Mouse (Mus musculus) stomach, postnatal 0 days (tissue): ENCODE results near the gene Ap1s2. TPM values are rescaled to one million over a fixed set of nuclear protein-coding genes. Genes with fewer than 3 reads are reported as not detected.

Source experiments
- ATAC-seq: fragments of 200-750 bp; cut with Nextera tagmentation; 2 replicates; pipeline ENCODE4 v1.8.0; 2017; ENCODE audit not compliant: low FRiP score, low TSS enrichment
- DNase-seq: peaks from one replicate; pipeline ENCODE4 v3.0.0-alpha.2; 2016; ENCODE audit warnings: low spot score
- H3K27ac ChIP-seq: fragments of 300-500 bp; sonication (generic); replicated peaks from 2 replicates; pipeline ENCODE4 v1.5.1; 2014; ENCODE audit warnings: mild to moderate bottlenecking, control low read depth
- H3K27me3 ChIP-seq: fragments of 300-500 bp; sonication (generic); 2 replicates; pipeline ENCODE4 v1.6.1; 2014; ENCODE audit warnings: low read length; ENCODE audit not compliant: control insufficient read depth, insufficient read depth
- H3K36me3 ChIP-seq: fragments of 300-500 bp; sonication (generic); 2 replicates; pipeline ENCODE4 v1.6.1; 2014; ENCODE audit warnings: low read length, mixed read lengths; ENCODE audit not compliant: control insufficient read depth, insufficient read depth
- H3K4me1 ChIP-seq: fragments of 300-500 bp; sonication (generic); replicated peaks from 2 replicates; pipeline ENCODE4 v1.6.1; 2014; ENCODE audit warnings: antibody characterized with exemption; ENCODE audit not compliant: control insufficient read depth, insufficient read depth
- H3K4me2 ChIP-seq: fragments of 300-500 bp; sonication (generic); replicated peaks from 2 replicates; pipeline ENCODE4 v1.6.1; 2014; ENCODE audit warnings: low read depth, mild to moderate bottlenecking, control low read depth, moderate library complexity
- H3K4me3 ChIP-seq: fragments of 300-500 bp; sonication (generic); 2 replicates; pipeline ENCODE4 v1.5.1; 2014; ENCODE audit warnings: low read depth, low read length, control low read depth
- H3K9ac ChIP-seq: fragments of 300-500 bp; sonication (generic); 2 replicates; pipeline ENCODE4 v1.6.1; 2014; ENCODE audit warnings: mild to moderate bottlenecking, low read length, control low read depth, mixed read lengths
- H3K9me3 ChIP-seq: fragments of 300-500 bp; sonication (generic); 2 replicates; pipeline ENCODE4 v1.6.1; 2016; ENCODE audit warnings: low read length; ENCODE audit not compliant: control insufficient read depth
- CTCF ChIP-seq: IDR thresholded peaks from 2 replicates; pipeline ENCODE4 v1.5.1; 2016; ENCODE audit warnings: antibody characterized with exemption, low read depth, mild to moderate bottlenecking, moderate library complexity
- EP300 ChIP-seq: optimal IDR thresholded peaks from 2 replicates; pipeline ENCODE3; 2016; ENCODE audit warnings: antibody characterized with exemption
- WGBS: fragments of 180-500 bp; shearing (Covaris S2); extraction: QIAGEN DNeasy Blood & Tissue Kit; methylation state at CpG from one replicate; pipeline ENCODE4 v1.1.7; 2014; 5-methylcytosine and 5-hydroxymethylcytosine counted together
- polyA plus RNA-seq: library from polyadenylated mRNA; unstranded; fragments of >200 nt; fragmentation: Nextera tagmentation; extraction: Ambion mirVana; gene quantifications from 2 replicates; pipeline ENCODE4 v1.2.1, GENCODE M21; 2015

The Ap1s2 gene
- polyA plus RNA-seq, 1 experiment from 2014 or later = 9.7 TPM

DNA sequence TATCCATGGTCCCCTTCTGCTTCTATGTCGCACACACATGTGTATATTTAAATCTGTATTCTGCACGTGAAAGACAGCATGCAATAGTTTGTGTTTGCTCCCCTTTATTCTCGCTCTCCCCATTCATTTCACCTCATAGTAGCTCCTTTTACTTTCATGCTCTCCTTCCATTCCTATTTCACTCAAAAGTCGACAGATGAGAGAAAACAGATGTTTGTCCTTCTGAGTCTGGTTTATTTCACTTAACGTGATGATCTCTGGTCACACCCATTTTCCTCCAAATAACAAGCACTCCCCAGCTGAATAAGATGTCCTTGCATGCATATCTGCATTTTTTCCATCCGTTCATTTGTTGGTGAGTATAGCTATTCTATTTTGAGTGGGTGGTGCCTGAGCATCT is 29.8 kb upstream of the Ap1s2 start:
- no peak overlapping the region for H3K4me2 ChIP-seq
- no peak overlapping the region for H3K9ac ChIP-seq
- DNase-seq = no peak
- WGBS = 65% methylated on average over 6 of the region's 6 CpGs
- TF ChIP-seq CTCF (no peak), EP300 (no peak)
- H3K27me3 ChIP-seq = no peaks in the 10 kb centered on the region
- no peaks in the 10 kb centered on the region for H3K4me1 ChIP-seq
- no peaks in the 10 kb centered on the region for H3K36me3 ChIP-seq
- ATAC-seq = no peak
- H3K9me3 ChIP-seq = no peaks in the 10 kb centered on the region
- H3K27ac ChIP-seq = no peak overlapping the region
- H3K4me3 ChIP-seq = no peak overlapping the region

DNA sequence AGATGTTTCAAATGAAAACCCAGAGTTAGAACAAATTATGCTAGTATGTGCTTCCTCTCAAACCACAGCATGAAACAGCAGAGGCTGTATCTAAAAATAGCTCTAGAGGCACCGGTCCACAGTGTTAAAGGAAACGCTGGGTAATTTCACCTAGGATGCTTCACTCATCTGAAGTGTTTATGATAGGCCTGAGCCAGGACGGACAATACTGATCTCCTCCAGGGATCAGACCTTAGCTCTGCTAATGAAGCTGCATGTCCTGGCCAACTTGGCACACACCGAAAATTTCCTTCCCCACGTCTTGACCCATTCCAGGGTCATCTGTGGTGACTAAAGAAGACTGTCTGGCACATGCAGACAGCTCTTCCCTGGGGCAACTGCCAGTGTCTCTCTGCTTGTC is 29.4 kb upstream of the Ap1s2 start:
- H3K27me3 ChIP-seq = no peaks in the 10 kb centered on the region
- no peak overlapping the region for H3K27ac ChIP-seq
- WGBS = 47% methylated on average over 5 of the region's 5 CpGs

GRCm38 (mm10) chrX:163885539-163885981 is 23.3 kb upstream of the Ap1s2 start:
- Histone ChIP-seq H3K4me2 (no peak overlapping the region), H3K27ac (no peak overlapping the region), H3K9ac (no peak overlapping the region), H3K27me3 (no peaks in the 10 kb centered on the region), H3K9me3 (no peaks in the 10 kb centered on the region), H3K36me3 (no peaks in the 10 kb centered on the region), H3K4me1 (no peaks in the 10 kb centered on the region), H3K4me3 (no peak overlapping the region)
- DNase-seq = no peak
- 68% methylated on average over 4 of the region's 4 CpGs for WGBS
- TF ChIP-seq EP300 = no peak
- TF ChIP-seq CTCF = no peak
- no peak for ATAC-seq

More for the DNA sequence above, 29.4 kb upstream of the Ap1s2 start:
- Histone ChIP-seq H3K36me3 (no peaks in the 10 kb centered on the region), H3K4me3 (no peak overlapping the region), H3K4me2 (no peak overlapping the region), H3K9me3 (no peaks in the 10 kb centered on the region), H3K4me1 (no peaks in the 10 kb centered on the region), H3K9ac (no peak overlapping the region)
- no peak for TF ChIP-seq EP300
- DNase-seq = no peak
- ATAC-seq = no peak

GRCm38 (mm10) chrX:163897354-163897753 is 11.5 kb upstream of the Ap1s2 start:
- H3K9ac ChIP-seq = no peak overlapping the region
- no peak overlapping the region for H3K4me3 ChIP-seq
- TF ChIP-seq EP300 = no peak
- no peak for TF ChIP-seq CTCF
- 56% methylated on average over 1 of the region's 1 CpGs for WGBS
- H3K27me3 ChIP-seq = no peaks in the 10 kb centered on the region
- H3K4me1 ChIP-seq = no peaks in the 10 kb centered on the region
- H3K4me2 ChIP-seq = no peak overlapping the region
- no peak overlapping the region for H3K27ac ChIP-seq
- H3K36me3 ChIP-seq = no peaks in the 10 kb centered on the region
- DNase-seq (no peak), ATAC-seq (no peak)
- H3K9me3 ChIP-seq = no peaks in the 10 kb centered on the region

GRCm38 (mm10) chrX:163899431-163900020 is 9.3 kb upstream of the Ap1s2 start:
- H3K36me3 ChIP-seq = no peaks in the 10 kb centered on the region
- no peak for DNase-seq
- no peak overlapping the region for H3K4me2 ChIP-seq
- H3K9me3 ChIP-seq = no peaks in the 10 kb centered on the region
- no peaks in the 10 kb centered on the region for H3K4me1 ChIP-seq
- ATAC-seq = no peak
- no peak overlapping the region for H3K9ac ChIP-seq
- no peak overlapping the region for H3K4me3 ChIP-seq
- WGBS = 59% methylated on average over 5 of the region's 5 CpGs
- no peak for TF ChIP-seq EP300
- TF ChIP-seq CTCF = no peak
- no peak overlapping the region for H3K27ac ChIP-seq
- no peaks in the 10 kb centered on the region for H3K27me3 ChIP-seq

DNA sequence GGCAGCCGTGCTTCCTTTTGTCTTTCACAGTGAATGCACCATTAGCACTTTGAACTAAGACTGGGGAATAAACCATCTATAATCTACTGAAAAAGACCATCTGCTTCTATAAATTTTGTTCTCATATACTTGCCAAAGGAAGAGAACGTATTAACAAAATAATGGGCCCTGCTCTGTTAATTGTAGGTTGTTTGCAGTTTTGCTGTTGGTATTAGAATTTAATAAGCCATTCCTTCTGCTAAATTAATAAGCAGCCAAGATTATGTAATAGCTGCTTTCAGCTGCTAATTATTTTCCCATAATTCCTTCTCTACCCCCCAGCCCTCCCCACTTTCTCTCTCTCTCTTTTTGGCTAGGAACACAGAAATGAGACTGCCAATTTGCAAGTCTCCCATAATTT is 2.0 kb upstream of the Ap1s2 start:
- no peak overlapping the region for H3K9ac ChIP-seq
- H3K9me3 ChIP-seq = no peaks in the 10 kb centered on the region
- no peak overlapping the region for H3K4me2 ChIP-seq
- TF ChIP-seq EP300 (no peak), CTCF (no peak)
- H3K36me3 ChIP-seq = no peaks in the 10 kb centered on the region
- H3K4me3 ChIP-seq = no peak overlapping the region
- no peaks in the 10 kb centered on the region for H3K27me3 ChIP-seq
- H3K4me1 ChIP-seq = no peaks in the 10 kb centered on the region
- DNase-seq = no peak
- ATAC-seq = no peak
- no peak overlapping the region for H3K27ac ChIP-seq
- WGBS = 74% methylated on average over 2 of the region's 2 CpGs
